Mouse (Mus musculus): ENCODE measurements around the gene Zdhhc1.

The Zdhhc1 gene

DNA sequence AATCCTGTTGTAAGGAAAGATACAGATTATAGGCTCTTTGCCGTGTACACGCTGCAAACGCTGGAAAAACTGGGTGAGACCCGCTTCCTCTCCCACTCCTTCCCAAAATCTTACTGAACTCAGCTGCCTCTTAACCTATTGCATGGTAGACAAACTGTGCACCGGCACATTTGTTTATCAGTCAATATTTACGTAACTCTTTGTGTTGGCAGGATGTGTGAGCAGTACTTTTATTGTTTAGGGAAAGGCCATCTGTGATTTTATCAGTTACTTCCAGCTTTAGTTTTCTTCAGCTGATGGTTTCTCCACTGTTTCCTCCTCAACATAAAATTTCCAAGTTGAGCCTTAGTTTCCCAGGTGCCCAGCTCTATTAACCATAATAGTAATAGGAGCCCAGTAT, 69.8 kb downstream of the Zdhhc1 start:
- in situ Hi-C loops (cut with MboI, MseI): no loop called here
